Mouse (Mus musculus) embryonic facial prominence, embryonic 11.5 days (tissue): ENCODE results near the gene Faf1. TPM values are rescaled to one million over a fixed set of nuclear protein-coding genes. Genes with fewer than 3 reads are reported as not detected.
A peak's percentile ranks its signal among the peaks of the same experiment; 100 is the strongest.

Experiments
- ATAC-seq: fragments of 200-750 bp; cut with Nextera tagmentation; replicated peaks from 2 replicates; pipeline ENCODE4 v1.8.0; 2017; ENCODE audit warnings: low read depth; ENCODE audit not compliant: insufficient number of reproducible peaks, low FRiP score, low TSS enrichment
- DNase-seq: peaks from one replicate; pipeline ENCODE4 v3.0.0-alpha.2; 2015; ENCODE audit warnings: low spot score
- H3K27ac ChIP-seq: fragments of 300-500 bp; sonication (generic); replicated peaks from 2 replicates; pipeline ENCODE4 v1.5.1; 2014; ENCODE audit warnings: mild to moderate bottlenecking, low read depth, low read length, control low read depth
- H3K27me3 ChIP-seq: fragments of 300-500 bp; sonication (generic); 2 replicates; pipeline ENCODE4 v1.6.1; 2014; ENCODE audit warnings: mild to moderate bottlenecking, low read length, moderate library complexity, mixed read lengths; ENCODE audit not compliant: control insufficient read depth, insufficient read depth
- H3K36me3 ChIP-seq: fragments of 300-500 bp; sonication (generic); replicated peaks from 2 replicates; pipeline ENCODE4 v1.6.1; 2014; ENCODE audit warnings: low read depth, mild to moderate bottlenecking, low read length, moderate library complexity, mixed read lengths; ENCODE audit not compliant: control insufficient read depth, insufficient read depth
- H3K4me1 ChIP-seq: fragments of 300-500 bp; sonication (generic); 2 replicates; pipeline ENCODE4 v1.6.1; 2014; ENCODE audit warnings: low read length, mixed read lengths; ENCODE audit not compliant: control insufficient read depth, insufficient read depth
- H3K4me2 ChIP-seq: fragments of 300-500 bp; sonication (generic); 2 replicates; pipeline ENCODE4 v1.6.1; 2014; ENCODE audit warnings: low read depth, mild to moderate bottlenecking, control low read depth, low read length, moderate library complexity
- H3K4me3 ChIP-seq: fragments of 300-500 bp; sonication (generic); 2 replicates; pipeline ENCODE4 v1.5.1; 2014; ENCODE audit warnings: low read depth, low read length, control low read depth
- H3K9ac ChIP-seq: fragments of 300-500 bp; sonication (generic); replicated peaks from 2 replicates; pipeline ENCODE4 v1.6.1; 2014; ENCODE audit warnings: mild to moderate bottlenecking, control low read depth, low read length
- H3K9me3 ChIP-seq: fragments of 300-500 bp; sonication (generic); replicated peaks from 2 replicates; pipeline ENCODE4 v1.6.1; 2016; ENCODE audit warnings: mild to moderate bottlenecking, low read length, inconsistent platforms, mixed read lengths; ENCODE audit not compliant: control insufficient read depth
- WGBS: fragments of 180-500 bp; shearing (Covaris S2); extraction: QIAGEN DNeasy Blood & Tissue Kit; methylation state at CpG from one replicate; pipeline ENCODE4 v1.1.7; 2014; 5-methylcytosine and 5-hydroxymethylcytosine counted together
- polyA plus RNA-seq: library from polyadenylated mRNA; unstranded; fragments of >200 nt; fragmentation: Nextera tagmentation; extraction: Ambion mirVana; gene quantifications from 2 replicates; pipeline ENCODE4 v1.2.1, GENCODE M21; 2014

Faf1 gene
- polyA plus RNA-seq, 1 experiment from 2014 or later: 47.2 TPM

DNA sequence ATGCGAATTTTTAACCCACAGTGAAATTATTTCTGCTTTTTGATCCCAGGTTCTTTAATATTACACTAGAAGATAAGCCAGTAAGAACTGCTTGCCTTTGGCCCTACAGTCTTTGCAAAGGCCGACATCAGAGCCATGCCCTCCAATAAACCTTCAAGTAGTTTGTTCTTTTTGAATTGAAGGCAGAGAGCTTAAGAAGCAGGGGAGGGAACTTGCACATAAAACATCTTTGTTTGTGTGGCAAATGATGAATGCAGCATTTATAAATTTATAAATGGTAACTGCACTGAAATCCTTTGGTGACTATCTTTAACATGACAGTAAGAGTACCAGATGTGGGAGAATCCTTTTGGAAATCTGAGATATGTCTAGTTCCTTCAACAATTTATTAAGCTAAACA is 16.8 kb upstream of the Faf1 start:
- ATAC-seq: no peak
- Histone ChIP-seq H3K9me3 (no peaks in the 10 kb centered on the region), H3K9ac (no peak overlapping the region), H3K27ac (no peak overlapping the region), H3K27me3 (peaks cover 43% of the 10 kb centered on the region), H3K4me2 (no peak overlapping the region), H3K36me3 (no peaks in the 10 kb centered on the region), H3K4me1 (peaks cover 7% of the 10 kb centered on the region), H3K4me3 (no peak overlapping the region)
- 7% methylated on average over 2 of the region's 2 CpGs for WGBS
- no peak for DNase-seq

- no peaks in the 10 kb centered on the region for H3K36me3 ChIP-seq
- peaks cover 7% of the 10 kb centered on the region for H3K4me1 ChIP-seq
- ATAC-seq: no peak
- H3K9ac ChIP-seq: no peak overlapping the region
- peaks cover 43% of the 10 kb centered on the region for H3K27me3 ChIP-seq
- no peak overlapping the region for H3K27ac ChIP-seq
- 8% methylated on average over 3 of the region's 3 CpGs for WGBS
- H3K4me2 ChIP-seq: no peak overlapping the region
- no peaks in the 10 kb centered on the region for H3K9me3 ChIP-seq
- DNase-seq: no peak
- no peak overlapping the region for H3K4me3 ChIP-seq
Measured at GRCm38 (mm10) chr4:109660568-109660967, 15.8 kb upstream of the Faf1 start.

GRCm38 (mm10) chr4:109661183-109661582 is 15.2 kb upstream of the Faf1 start:
- Histone ChIP-seq H3K4me2 (no peak overlapping the region), H3K9me3 (no peaks in the 10 kb centered on the region), H3K4me1 (peaks cover 7% of the 10 kb centered on the region), H3K36me3 (no peaks in the 10 kb centered on the region), H3K4me3 (no peak overlapping the region), H3K9ac (no peak overlapping the region), H3K27me3 (peaks cover 43% of the 10 kb centered on the region), H3K27ac (no peak overlapping the region)
- no peak for DNase-seq
- 2% methylated on average over 5 of the region's 5 CpGs for WGBS
- no peak for ATAC-seq

DNA sequence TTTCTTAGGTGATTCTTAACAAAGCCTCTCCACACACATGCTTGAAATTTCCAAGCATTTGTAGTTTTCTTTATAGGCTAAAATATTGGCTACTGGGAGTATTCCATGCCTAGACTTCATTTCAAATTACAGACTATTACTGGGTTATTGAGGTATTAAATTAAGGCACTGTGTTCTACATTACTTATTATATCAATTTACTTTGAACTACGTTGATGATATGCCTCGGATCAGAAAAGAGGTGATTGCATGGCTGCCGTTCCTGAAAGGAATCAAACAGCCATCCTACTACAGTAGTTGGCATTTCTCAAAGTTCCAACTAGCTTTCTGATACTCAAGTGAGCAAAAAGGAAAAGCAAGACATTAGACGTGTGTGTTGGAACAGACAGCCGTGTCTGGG is 14.1 kb upstream of the Faf1 start:
- H3K27me3 ChIP-seq: peaks cover 36% of the 10 kb centered on the region
- DNase-seq (no peak), ATAC-seq (no peak)
- no peak overlapping the region for H3K27ac ChIP-seq
- peaks cover 3% of the 10 kb centered on the region for H3K4me1 ChIP-seq
- no peak overlapping the region for H3K4me2 ChIP-seq
- H3K9me3 ChIP-seq: no peaks in the 10 kb centered on the region
- 8% methylated on average over 5 of the region's 5 CpGs for WGBS
- H3K9ac ChIP-seq: no peak overlapping the region
- no peak overlapping the region for H3K4me3 ChIP-seq
- no peaks in the 10 kb centered on the region for H3K36me3 ChIP-seq

- H3K4me1 ChIP-seq: no peaks in the 10 kb centered on the region
- H3K9me3 ChIP-seq: no peaks in the 10 kb centered on the region
- 3% methylated on average over 5 of the region's 5 CpGs for WGBS
- no peak for DNase-seq
- no peak overlapping the region for H3K27ac ChIP-seq
- ATAC-seq: no peak
- no peak overlapping the region for H3K9ac ChIP-seq
- H3K27me3 ChIP-seq: peaks cover 21% of the 10 kb centered on the region
- H3K4me3 ChIP-seq: no peak overlapping the region
- H3K4me2 ChIP-seq: no peak overlapping the region
- no peaks in the 10 kb centered on the region for H3K36me3 ChIP-seq
Measured at GRCm38 (mm10) chr4:109664091-109664490, 12.3 kb upstream of the Faf1 start.

DNA sequence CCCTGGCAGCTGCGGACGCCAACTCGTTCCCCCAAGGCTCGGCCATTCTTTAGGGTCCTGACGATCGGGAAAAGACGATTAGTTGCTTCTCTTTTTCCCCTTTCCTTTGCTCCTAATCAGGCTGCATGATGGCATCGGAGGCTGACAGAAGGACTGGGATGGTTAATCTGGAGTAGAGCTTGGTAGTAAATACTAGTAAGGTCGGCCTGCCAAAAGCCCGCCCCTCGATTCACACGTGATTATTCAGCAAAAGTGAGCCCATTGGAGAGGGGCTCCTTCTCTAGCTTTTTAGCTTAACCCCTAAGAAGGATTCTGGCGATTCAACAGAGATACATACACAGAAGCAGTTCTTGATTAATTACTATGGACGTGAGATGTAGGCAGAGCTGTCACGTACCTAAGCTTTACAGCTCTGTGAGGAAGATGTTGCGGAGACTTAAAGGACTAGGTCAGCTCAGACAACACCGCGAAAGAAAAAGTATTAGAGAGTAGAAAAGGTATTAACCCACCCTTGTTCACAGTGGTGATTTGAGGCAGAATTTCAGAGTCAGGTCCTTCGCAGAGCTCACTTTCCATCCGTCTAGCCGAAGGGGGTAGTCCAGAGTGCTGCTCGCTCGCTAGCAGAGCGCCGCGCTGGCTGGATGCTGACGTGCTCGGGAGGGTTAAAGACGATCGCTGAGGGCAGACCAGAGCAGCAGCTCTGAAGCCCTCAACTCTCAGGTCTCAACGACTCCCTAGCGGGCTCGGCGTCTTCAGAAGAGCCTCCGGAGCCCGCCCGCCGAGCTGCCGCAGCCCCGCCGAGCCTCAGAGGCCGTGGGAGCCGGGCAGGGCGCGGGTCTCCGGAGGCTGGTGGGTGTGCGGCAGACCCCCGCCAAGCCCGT is 11.0 kb upstream of the Faf1 start:
- Histone ChIP-seq H3K4me1 (no peaks in the 10 kb centered on the region), H3K4me3 (peak overlapping the region; percentile 59), H3K9ac (peak overlapping the region; percentile 60), H3K36me3 (no peaks in the 10 kb centered on the region), H3K9me3 (no peaks in the 10 kb centered on the region), H3K27me3 (peaks cover 16% of the 10 kb centered on the region), H3K4me2 (peak overlapping the region; percentile 89), H3K27ac (0 out of 2 replicates have a peak overlapping the region, but pooled peaks have one; percentile 8)
- WGBS: under 1% methylated on average over 45 of the region's 49 CpGs
- ATAC-seq: peak; percentile 56; the same call in 1 of the 2 replicates
- DNase-seq: peak; percentile 55

GRCm38 (mm10) chr4:109665982-109666460 is 10.4 kb upstream of the Faf1 start:
- H3K27me3 ChIP-seq: peaks cover 15% of the 10 kb centered on the region
- WGBS: 0% methylated on average over 45 of the region's 49 CpGs
- DNase-seq: peak; percentile 40

More at GRCm38 (mm10) chr4:109665982-109666460, 10.4 kb upstream of the Faf1 start:
- Histone ChIP-seq H3K9me3 (no peaks in the 10 kb centered on the region), H3K4me1 (no peaks in the 10 kb centered on the region), H3K9ac (peak overlapping the region; percentile 60), H3K4me3 (peak overlapping the region; percentile 59), H3K4me2 (peak overlapping the region; percentile 89), H3K27ac (0 out of 2 replicates have a peak overlapping the region, but pooled peaks have one; percentile 8), H3K36me3 (no peaks in the 10 kb centered on the region)
- peak; percentile 66 for ATAC-seq
